Mouse (Mus musculus) CH12.LX (cell line): ENCODE results near the gene Hcrtr2. TPM values are rescaled to one million over a fixed set of nuclear protein-coding genes. Genes with fewer than 3 reads are reported as not detected.

Experiments
- DNase-seq: peaks from one replicate; pipeline ENCODE4 v3.0.0-alpha.2; 2013; ENCODE audit errors: extremely low read depth
- H3K27ac ChIP-seq: 2 replicates; pipeline ENCODE4 v1.5.1; 2012; ENCODE audit warnings: low read depth, mild to moderate bottlenecking, control low read depth, moderate library complexity; ENCODE audit not compliant: insufficient read depth
- H3K27me3 ChIP-seq: replicated peaks from 2 replicates; pipeline ENCODE3; 2012; ENCODE audit warnings: inconsistent platforms
- H3K36me3 ChIP-seq, 2 experiments: replicated peaks in 1 of 2; 2 replicates each; pipeline versions ENCODE3 to v1.6.1; 2012; ENCODE audit warnings: inconsistent platforms in 1 of 2, low read length in 1 of 2, mild to moderate bottlenecking in 1 of 2, mixed read lengths in 1 of 2, moderate library complexity in 1 of 2; ENCODE audit not compliant: control insufficient read depth in 1 of 2, insufficient read depth in 1 of 2
- H3K4me1 ChIP-seq, 2 experiments: 2 replicates each; pipeline ENCODE4 v1.6.1; 2012; ENCODE audit warnings: inconsistent platforms in 1 of 2, moderate library complexity in 1 of 2; ENCODE audit not compliant: insufficient read depth in 2 of 2, control insufficient read depth in 1 of 2
- H3K4me2 ChIP-seq: 2 replicates; pipeline ENCODE4 v1.6.1; 2012; ENCODE audit warnings: low read depth, mild to moderate bottlenecking, control low read depth; ENCODE audit not compliant: poor library complexity, insufficient read depth, severe bottlenecking
- H3K4me3 ChIP-seq, 3 experiments: fragments of 150-350 bp in 1 of 3; sonication (generic) in 1 of 3; replicated peaks in 1 of 3; 2 replicates each; pipeline versions ENCODE3 to v1.5.1; 2011 to 2012; ENCODE audit warnings: low read depth in 2 of 3, low read length in 2 of 3, mild to moderate bottlenecking in 2 of 3, moderate library complexity in 2 of 3, control low read depth in 1 of 3, improper control_type of control experiment in 1 of 3, inconsistent platforms in 1 of 3, mixed read lengths in 1 of 3; ENCODE audit not compliant: poor library complexity in 1 of 3
- H3K79me2 ChIP-seq: replicated peaks from 2 replicates; pipeline ENCODE4 v1.6.1; 2012; ENCODE audit warnings: mild to moderate bottlenecking, moderate library complexity; ENCODE audit not compliant: control insufficient read depth, poor library complexity, insufficient read depth, severe bottlenecking; ENCODE audit errors: extremely low read depth
- H3K9ac ChIP-seq: 2 replicates; pipeline ENCODE4 v1.6.1; 2012; ENCODE audit warnings: low read depth, mild to moderate bottlenecking, control low read depth, moderate library complexity; ENCODE audit not compliant: insufficient read depth
- H3K9me3 ChIP-seq: replicated peaks from 2 replicates; pipeline ENCODE3; 2012; ENCODE audit warnings: low read length, inconsistent platforms, mixed read lengths
- BHLHE40 ChIP-seq: IDR thresholded peaks from 2 replicates; pipeline ENCODE4 v1.6.1; 2011; ENCODE audit warnings: mild to moderate bottlenecking, low read depth, low read length, improper control_type of control experiment
- CTCF ChIP-seq, 2 experiments: IDR thresholded peaks in 1 of 2; conservative IDR thresholded peaks in 1 of 2; 2 replicates each; pipeline ENCODE4 v1.5.1; 2011 to 2012; ENCODE audit warnings: low read depth in 2 of 2, low read length in 2 of 2, improper control_type of control experiment in 1 of 2, inconsistent platforms in 1 of 2, mild to moderate bottlenecking in 1 of 2, moderate library complexity in 1 of 2
- ELF1 ChIP-seq: IDR thresholded peaks from 2 replicates; pipeline ENCODE4 v1.6.1; 2014; ENCODE audit warnings: low read depth, mild to moderate bottlenecking, inconsistent platforms, low read length, improper control_type of control experiment
- ETS1 ChIP-seq: conservative IDR thresholded peaks from 2 replicates; pipeline ENCODE4 v1.6.1; 2012; ENCODE audit warnings: low read depth, mild to moderate bottlenecking, inconsistent platforms, low read length, improper control_type of control experiment, moderate library complexity
- HCFC1 ChIP-seq: IDR thresholded peaks from 2 replicates; pipeline ENCODE4 v1.6.1; 2012; ENCODE audit warnings: low read depth, mild to moderate bottlenecking, inconsistent platforms, low read length, improper control_type of control experiment
- KAT2A ChIP-seq: IDR thresholded peaks from 2 replicates; pipeline ENCODE4 v1.6.1; 2012; ENCODE audit warnings: low read length, improper control_type of control experiment, inconsistent platforms; ENCODE audit not compliant: insufficient replicate concordance
- MAFK ChIP-seq: IDR thresholded peaks from 2 replicates; pipeline ENCODE4 v1.6.1; 2011; ENCODE audit warnings: low read length, improper control_type of control experiment; ENCODE audit not compliant: insufficient replicate concordance
- MEF2A ChIP-seq: IDR thresholded peaks from 2 replicates; pipeline ENCODE4 v1.6.1; 2014; ENCODE audit warnings: low read depth, mild to moderate bottlenecking, inconsistent platforms, low read length, improper control_type of control experiment, borderline replicate concordance
- MYC ChIP-seq: IDR thresholded peaks from 2 replicates; pipeline ENCODE4 v1.6.1; 2011; ENCODE audit warnings: low read depth, mild to moderate bottlenecking, improper control_type of control experiment, low read length
- PAX5 ChIP-seq: IDR thresholded peaks from 2 replicates; pipeline ENCODE4 v1.6.1; 2012; ENCODE audit warnings: low read length, inconsistent platforms, mixed read lengths
- POLR2A ChIP-seq: IDR thresholded peaks from 2 replicates; pipeline ENCODE4 v1.6.1; 2011; ENCODE audit warnings: low read depth, mild to moderate bottlenecking, improper control_type of control experiment, low read length
- POLR2AphosphoS2 ChIP-seq: IDR thresholded peaks from 2 replicates; pipeline ENCODE4 v1.6.1; 2011; ENCODE audit warnings: low read depth, low read length, improper control_type of control experiment
- RAD21 ChIP-seq: IDR thresholded peaks from 2 replicates; pipeline ENCODE4 v1.6.1; 2011; ENCODE audit warnings: low read depth, mild to moderate bottlenecking, low read length, improper control_type of control experiment, moderate library complexity
- SIN3A ChIP-seq: IDR thresholded peaks from 2 replicates; pipeline ENCODE4 v1.6.1; 2012; ENCODE audit warnings: low read length, improper control_type of control experiment, inconsistent platforms
- SMC3 ChIP-seq: IDR thresholded peaks from 2 replicates; pipeline ENCODE4 v1.6.1; 2011; ENCODE audit warnings: low read depth, low read length, improper control_type of control experiment
- TBP ChIP-seq: conservative IDR thresholded peaks from 2 replicates; pipeline ENCODE4 v1.6.1; 2011; ENCODE audit warnings: low read depth, low read length, improper control_type of control experiment
- UBTF ChIP-seq: IDR thresholded peaks from 2 replicates; pipeline ENCODE4 v1.6.1; 2012; ENCODE audit warnings: low read depth, mild to moderate bottlenecking, inconsistent platforms, low read length, improper control_type of control experiment, moderate library complexity
- USF1 ChIP-seq: IDR thresholded peaks from 2 replicates; pipeline ENCODE4 v1.6.1; 2014; ENCODE audit warnings: low read depth, mild to moderate bottlenecking, inconsistent platforms, low read length, improper control_type of control experiment
- USF2 ChIP-seq: conservative IDR thresholded peaks from 2 replicates; pipeline ENCODE4 v1.6.1; 2011; ENCODE audit warnings: low read depth, low read length, improper control_type of control experiment
- ZC3H11A ChIP-seq: IDR thresholded peaks from 2 replicates; pipeline ENCODE4 v1.6.1; 2012; ENCODE audit warnings: low read depth, mild to moderate bottlenecking, inconsistent platforms, low read length, improper control_type of control experiment
- ZKSCAN1 ChIP-seq: IDR thresholded peaks from 2 replicates; pipeline ENCODE4 v1.6.1; 2012; ENCODE audit warnings: low read depth, inconsistent platforms, low read length, improper control_type of control experiment, borderline replicate concordance
- ZMIZ1 ChIP-seq: IDR thresholded peaks from 2 replicates; pipeline ENCODE4 v1.6.1; 2012; ENCODE audit warnings: low read depth, mild to moderate bottlenecking, inconsistent platforms, low read length, improper control_type of control experiment
- ZNF384 ChIP-seq: IDR thresholded peaks from 2 replicates; pipeline ENCODE4 v1.6.1; 2012; ENCODE audit warnings: low read depth, low read length, improper control_type of control experiment, inconsistent platforms
- dilution Hi-C: fragments of 300-500 bp; cut with MboI; formaldehyde crosslinking; loops from 2 replicates; pipeline ENCODE4 v1.14.3; 2020; ENCODE audit warnings: low sequenced_read_pairs; ENCODE audit not compliant: extremely low pct_unique_long_range_greater_than_20kb, extremely low pct_ligation_motif_present
- in situ Hi-C: fragments of 300-500 bp; cut with MboI; formaldehyde crosslinking; loops from 3 replicates; pipeline ENCODE4 v1.14.3; 2019; ENCODE audit warnings: low sequenced_read_pairs, low pct_ligation_motif_present, low pct_unique_long_range_greater_than_20kb, mixed read lengths
- polyA plus RNA-seq: library from polyadenylated mRNA; unstranded; fragments of >175 nt; gene quantifications from 2 replicates; pipeline ENCODE4 v1.2.1, GENCODE M21; 2012; ENCODE audit warnings: low read depth; ENCODE audit not compliant: insufficient read length
- total RNA-seq, 2 experiments: library from RNA; depleted of rRNA; stranded (reverse); fragments of 300-350 nt in 1 of 2; fragments of >200 nt in 1 of 2; gene quantifications; 2 replicates each; pipeline ENCODE4 v1.2.3; 2012 to 2014

Gene Hcrtr2
- total and polyA plus RNA-seq, 3 experiments: not detected

- TF ChIP-seq ZKSCAN1: no peak
- TF ChIP-seq PAX5: no peak
- no peak for TF ChIP-seq USF1
- no peak for TF ChIP-seq RAD21
- no peak for TF ChIP-seq KAT2A
- TF ChIP-seq ZMIZ1: no peak
- no peak for TF ChIP-seq USF2
- TF ChIP-seq MEF2A: no peak
- no peak for TF ChIP-seq POLR2AphosphoS2
- no peak for TF ChIP-seq SIN3A
- no peak for TF ChIP-seq ELF1
- TF ChIP-seq POLR2A: no peak
- TF ChIP-seq HCFC1: no peak
- TF ChIP-seq ETS1: no peak
- no peak for TF ChIP-seq UBTF
- no peak for TF ChIP-seq BHLHE40
- no peak for TF ChIP-seq CTCF (conservative IDR thresholded peaks at IDR 0.05 in 1 of 2, IDR thresholded peaks at IDR 0.05 in 1 of 2; ENCODE audit: low read depth in 2 of 2, low read length in 2 of 2)
- TF ChIP-seq TBP: no peak
- no peak overlapping the region for H3K9ac ChIP-seq
- H3K79me2 ChIP-seq: no peaks in the 10 kb centered on the region
- peaks cover 0 to 4% of the 10 kb centered on the region in 2 experiments; a peak in 1 of 4 replicates for H3K4me1 ChIP-seq
- H3K4me2 ChIP-seq: no peak overlapping the region
- in situ Hi-C loops (loop anchor here (25.0 kb wide), 1 partner anchor 410 kb away; no protein-coding TSS in a partner anchor), dilution Hi-C loops (no loop called here)
- no peaks in the 10 kb centered on the region for H3K27me3 ChIP-seq
- DNase-seq: no peak
- H3K36me3 ChIP-seq: no peaks in the 10 kb centered on the region
- no peak overlapping the region for H3K27ac ChIP-seq
- H3K9me3 ChIP-seq: no peaks in the 10 kb centered on the region
- H3K4me3 ChIP-seq: no peak overlapping the region
Observed at GRCm38 (mm10) chr9:76252544-76252943, 71.1 kb downstream of the Hcrtr2 start.

GRCm38 (mm10) chr9:76252109-76252508, 71.5 kb downstream of the Hcrtr2 start:
- H3K27ac ChIP-seq: no peak overlapping the region
- H3K4me3 ChIP-seq: no peak overlapping the region
- DNase-seq: no peak
- H3K79me2 ChIP-seq: no peaks in the 10 kb centered on the region
- TF ChIP-seq MAFK: peak; percentile 42; the same call in 1 of the 2 replicates
- TF ChIP-seq USF2: no peak
- no peak for TF ChIP-seq SMC3
- no peak for TF ChIP-seq MYC
- no peak for TF ChIP-seq ZNF384
- TF ChIP-seq ZC3H11A: no peak
- H3K27me3 ChIP-seq: no peaks in the 10 kb centered on the region
- H3K36me3 ChIP-seq: no peaks in the 10 kb centered on the region
- no peak overlapping the region for H3K9ac ChIP-seq
- H3K4me2 ChIP-seq: no peak overlapping the region
- peaks cover 0 to 4% of the 10 kb centered on the region in 2 experiments; a peak in 1 of 4 replicates for H3K4me1 ChIP-seq
- dilution Hi-C loops (no loop called here), in situ Hi-C loops (loop anchor here (25.0 kb wide), 1 partner anchor 410 kb away; no protein-coding TSS in a partner anchor)
- no peaks in the 10 kb centered on the region for H3K9me3 ChIP-seq
